Mouse (Mus musculus): Measurements from ENCODE around the gene Chid1. TPM values are rescaled to one million over a fixed set of nuclear protein-coding genes. Genes with fewer than 3 reads are reported as not detected.

The Chid1 gene
- polyA plus RNA-seq, 1 experiment from 2014 or later = 39.2 TPM

- Histone ChIP-seq H3K36me3 (ENCODE audit: control insufficient read depth, insufficient read depth, low read length) (peaks cover 16% of the 10 kb centered on the region), H3K4me2 (peak overlapping the region; percentile 91), H3K9me3 (ENCODE audit: control insufficient read depth, low read length) (no peaks in the 10 kb centered on the region), H3K4me1 (replicated peaks; ENCODE audit: control insufficient read depth, insufficient read depth, low read length) (peaks cover 39% of the 10 kb centered on the region), H3K4me3 (ENCODE audit: low read depth, low read length) (peak overlapping the region; percentile 88), H3K9ac (ENCODE audit: low read depth, low read length) (peak overlapping the region; percentile 85), H3K27ac (ENCODE audit: low read depth, low read length) (peak overlapping the region; percentile 90), H3K27me3 (replicated peaks; ENCODE audit: control insufficient read depth, insufficient read depth, low read length) (no peaks in the 10 kb centered on the region)
- DNase-seq (ENCODE audit: low spot score) = no peak
- ATAC-seq (replicated peaks; ENCODE audit: low FRiP score) = no peak
- 0% methylated on average over 12 of the region's 12 CpGs for WGBS
These were observed 63.9 kb downstream of the Chid1 start for GRCm38 (mm10) chr7:141475805-141476158.

- DNase-seq (ENCODE audit: low spot score) (peak; percentile 93), ATAC-seq (replicated peaks; ENCODE audit: low FRiP score) (peak; percentile 77)
- peak within 1 kb of the TSS; percentile 85 for H3K9ac ChIP-seq (ENCODE audit: low read depth, low read length)
- peaks cover 38% of the 10 kb centered on the region for H3K4me1 ChIP-seq (replicated peaks; ENCODE audit: control insufficient read depth, insufficient read depth, low read length)
- peak within 1 kb of the TSS; percentile 88 for H3K4me3 ChIP-seq (ENCODE audit: low read depth, low read length)
- H3K36me3 ChIP-seq (ENCODE audit: control insufficient read depth, insufficient read depth, low read length) = peaks cover 21% of the 10 kb centered on the region
- H3K9me3 ChIP-seq (ENCODE audit: control insufficient read depth, low read length) = no peaks in the 10 kb centered on the region
- peak within 1 kb of the TSS; percentile 91 for H3K4me2 ChIP-seq
- WGBS = under 1% methylated on average over 87 of the region's 87 CpGs
- H3K27me3 ChIP-seq (replicated peaks; ENCODE audit: control insufficient read depth, insufficient read depth, low read length) = no peaks in the 10 kb centered on the region
- peak within 1 kb of the TSS; percentile 90 for H3K27ac ChIP-seq (ENCODE audit: low read depth, low read length)
These were observed 64.4 kb downstream of the Chid1 start, which contains the start of the genes Polr2l and Tspan4 for GRCm38 (mm10) chr7:141475011-141475804. Gene Polr2l (minus strand): TSS chr7:141475132. Gene Tspan4 (plus strand): TSS chr7:141475240.

- Histone ChIP-seq H3K27ac (ENCODE audit: low read depth, low read length) (no peak overlapping the region), H3K36me3 (ENCODE audit: control insufficient read depth, insufficient read depth, low read length) (peaks cover 23% of the 10 kb centered on the region), H3K4me1 (replicated peaks; ENCODE audit: control insufficient read depth, insufficient read depth, low read length) (peaks cover 45% of the 10 kb centered on the region), H3K4me2 (peak overlapping the region; percentile 91), H3K27me3 (replicated peaks; ENCODE audit: control insufficient read depth, insufficient read depth, low read length) (no peaks in the 10 kb centered on the region), H3K9ac (ENCODE audit: low read depth, low read length) (peak overlapping the region; percentile 85), H3K4me3 (ENCODE audit: low read depth, low read length) (peak overlapping the region; percentile 88), H3K9me3 (ENCODE audit: control insufficient read depth, low read length) (no peaks in the 10 kb centered on the region)
- no peak for ATAC-seq (replicated peaks; ENCODE audit: low FRiP score)
- no peak for DNase-seq (ENCODE audit: low spot score)
- 5% methylated on average over 5 of the region's 5 CpGs for WGBS
These were observed 65.5 kb downstream of the Chid1 start for GRCm38 (mm10) chr7:141474160-141474559.

GRCm38 (mm10) chr7:141472763-141473162 is 66.9 kb downstream of the Chid1 start:
- Histone ChIP-seq H3K27me3 (replicated peaks; ENCODE audit: control insufficient read depth, insufficient read depth, low read length) (no peaks in the 10 kb centered on the region), H3K27ac (ENCODE audit: low read depth, low read length) (no peak overlapping the region), H3K4me2 (no peak overlapping the region), H3K4me1 (replicated peaks; ENCODE audit: control insufficient read depth, insufficient read depth, low read length) (peaks cover 49% of the 10 kb centered on the region), H3K36me3 (ENCODE audit: control insufficient read depth, insufficient read depth, low read length) (peaks cover 23% of the 10 kb centered on the region), H3K9me3 (ENCODE audit: control insufficient read depth, low read length) (no peaks in the 10 kb centered on the region), H3K9ac (ENCODE audit: low read depth, low read length) (no peak overlapping the region), H3K4me3 (ENCODE audit: low read depth, low read length) (no peak overlapping the region)
- 92% methylated on average over 6 of the region's 6 CpGs for WGBS
- no peak for ATAC-seq (replicated peaks; ENCODE audit: low FRiP score)
- DNase-seq (ENCODE audit: low spot score) = no peak

- ATAC-seq (replicated peaks; ENCODE audit: low FRiP score) = no peak
- 73% methylated on average over 6 of the region's 6 CpGs for WGBS
- Histone ChIP-seq H3K4me3 (ENCODE audit: low read depth, low read length) (no peak overlapping the region), H3K4me2 (no peak overlapping the region), H3K27ac (ENCODE audit: low read depth, low read length) (no peak overlapping the region), H3K4me1 (replicated peaks; ENCODE audit: control insufficient read depth, insufficient read depth, low read length) (peaks cover 44% of the 10 kb centered on the region), H3K27me3 (replicated peaks; ENCODE audit: control insufficient read depth, insufficient read depth, low read length) (no peaks in the 10 kb centered on the region), H3K36me3 (ENCODE audit: control insufficient read depth, insufficient read depth, low read length) (peaks cover 23% of the 10 kb centered on the region), H3K9ac (ENCODE audit: low read depth, low read length) (no peak overlapping the region), H3K9me3 (ENCODE audit: control insufficient read depth, low read length) (no peaks in the 10 kb centered on the region)
- no peak for DNase-seq (ENCODE audit: low spot score)
These were observed 67.4 kb downstream of the Chid1 start for GRCm38 (mm10) chr7:141472226-141472625.

- Histone ChIP-seq H3K9me3 (ENCODE audit: control insufficient read depth, low read length) (no peaks in the 10 kb centered on the region), H3K27ac (ENCODE audit: low read depth, low read length) (no peak overlapping the region), H3K36me3 (ENCODE audit: control insufficient read depth, insufficient read depth, low read length) (peaks cover 23% of the 10 kb centered on the region), H3K4me2 (no peak overlapping the region), H3K9ac (ENCODE audit: low read depth, low read length) (no peak overlapping the region), H3K4me3 (ENCODE audit: low read depth, low read length) (no peak overlapping the region), H3K4me1 (replicated peaks; ENCODE audit: control insufficient read depth, insufficient read depth, low read length) (peaks cover 42% of the 10 kb centered on the region), H3K27me3 (replicated peaks; ENCODE audit: control insufficient read depth, insufficient read depth, low read length) (no peaks in the 10 kb centered on the region)
- DNase-seq (ENCODE audit: low spot score) (no peak), ATAC-seq (replicated peaks; ENCODE audit: low FRiP score) (no peak)
- 79% methylated on average over 1 of the region's 1 CpGs for WGBS
These were observed 68.4 kb downstream of the Chid1 start for GRCm38 (mm10) chr7:141471236-141471635.

GRCm38 (mm10) chr7:141470637-141470944 is 69.1 kb downstream of the Chid1 start:
- ATAC-seq (replicated peaks; ENCODE audit: low FRiP score) (no peak), DNase-seq (ENCODE audit: low spot score) (no peak)
- H3K36me3 ChIP-seq (ENCODE audit: control insufficient read depth, insufficient read depth, low read length) = peaks cover 23% of the 10 kb centered on the region
- H3K4me3 ChIP-seq (ENCODE audit: low read depth, low read length) = no peak overlapping the region
- peaks cover 39% of the 10 kb centered on the region for H3K4me1 ChIP-seq (replicated peaks; ENCODE audit: control insufficient read depth, insufficient read depth, low read length)
- WGBS = 86% methylated on average over 10 of the region's 10 CpGs
- H3K4me2 ChIP-seq = no peak overlapping the region
- H3K27ac ChIP-seq (ENCODE audit: low read depth, low read length) = no peak overlapping the region
- no peaks in the 10 kb centered on the region for H3K9me3 ChIP-seq (ENCODE audit: control insufficient read depth, low read length)
- peaks cover 2% of the 10 kb centered on the region; the same call in 1 of the 2 replicates for H3K27me3 ChIP-seq (replicated peaks; ENCODE audit: control insufficient read depth, insufficient read depth, low read length)
- no peak overlapping the region for H3K9ac ChIP-seq (ENCODE audit: low read depth, low read length)

- Histone ChIP-seq H3K9me3 (ENCODE audit: control insufficient read depth, low read length) (no peaks in the 10 kb centered on the region), H3K27ac (ENCODE audit: low read depth, low read length) (no peak overlapping the region; the same call in 1 of the 2 replicates), H3K4me1 (replicated peaks; ENCODE audit: control insufficient read depth, insufficient read depth, low read length) (peaks cover 43% of the 10 kb centered on the region), H3K4me2 (peak overlapping the region; percentile 88), H3K4me3 (ENCODE audit: low read depth, low read length) (0 out of 2 replicates have a peak overlapping the region, but pooled peaks have one; percentile 78), H3K27me3 (replicated peaks; ENCODE audit: control insufficient read depth, insufficient read depth, low read length) (peaks cover 7% of the 10 kb centered on the region), H3K9ac (ENCODE audit: low read depth, low read length) (peak overlapping the region; percentile 31; the same call in 1 of the 2 replicates), H3K36me3 (ENCODE audit: control insufficient read depth, insufficient read depth, low read length) (peaks cover 23% of the 10 kb centered on the region)
- no peak for ATAC-seq (replicated peaks; ENCODE audit: low FRiP score)
- DNase-seq (ENCODE audit: low spot score) = no peak
- 91% methylated on average over 18 of the region's 18 CpGs for WGBS
These were observed 69.6 kb downstream of the Chid1 start for GRCm38 (mm10) chr7:141469901-141470636.

All from liver, embryonic 11.5 days (tissue).